Mouse (Mus musculus) embryonic facial prominence, embryonic 15.5 days (tissue): ENCODE data around the gene Treml1. TPM values are rescaled to one million over a fixed set of nuclear protein-coding genes. Genes with fewer than 3 reads are reported as not detected.
"Not testable (repeated sequence)": the region's sequence is repeated elsewhere in the genome, so short reads cannot be mapped to it uniquely, and the experiment has no call there.

ENCODE experiments used
- ATAC-seq: fragments of 200-750 bp; cut with Nextera tagmentation; 2 replicates; pipeline ENCODE4 v1.8.0; 2017; ENCODE audit warnings: low read depth, moderate TSS enrichment; ENCODE audit not compliant: insufficient number of reproducible peaks, low FRiP score, low TSS enrichment
- H3K27ac ChIP-seq: fragments of 300-500 bp; sonication (generic); replicated peaks from 2 replicates; pipeline ENCODE4 v1.5.1; 2015; ENCODE audit warnings: mild to moderate bottlenecking, inconsistent platforms
- H3K27me3 ChIP-seq: fragments of 300-500 bp; sonication (generic); 2 replicates; pipeline ENCODE4 v1.6.1; 2015; ENCODE audit warnings: inconsistent platforms
- H3K36me3 ChIP-seq: fragments of 300-500 bp; sonication (generic); 2 replicates; pipeline ENCODE4 v1.6.1; 2015; ENCODE audit warnings: mild to moderate bottlenecking, inconsistent platforms
- H3K4me1 ChIP-seq: fragments of 300-500 bp; sonication (generic); 2 replicates; pipeline ENCODE4 v1.6.1; 2015; ENCODE audit warnings: inconsistent platforms
- H3K4me2 ChIP-seq: fragments of 300-500 bp; sonication (generic); replicated peaks from 2 replicates; pipeline ENCODE4 v1.6.1; 2015; ENCODE audit warnings: mild to moderate bottlenecking, inconsistent platforms
- H3K4me3 ChIP-seq: fragments of 300-500 bp; sonication (generic); replicated peaks from 2 replicates; pipeline ENCODE4 v1.5.1; 2015; ENCODE audit warnings: mild to moderate bottlenecking, inconsistent platforms
- H3K9ac ChIP-seq: fragments of 300-500 bp; sonication (generic); 2 replicates; pipeline ENCODE4 v1.6.1; 2015; ENCODE audit warnings: inconsistent platforms
- H3K9me3 ChIP-seq: fragments of 300-500 bp; sonication (generic); replicated peaks from 2 replicates; pipeline ENCODE4 v1.6.1; 2016; ENCODE audit warnings: inconsistent platforms
- WGBS: fragments of 180-500 bp; shearing (Covaris S2); methylation state at CpG from one replicate; pipeline ENCODE4 v1.1.7; 2015; 5-methylcytosine and 5-hydroxymethylcytosine counted together
- polyA plus RNA-seq: library from polyadenylated mRNA; unstranded; fragments of >200 nt; fragmentation: Nextera tagmentation; extraction: Ambion mirVana; gene quantifications from 2 replicates; pipeline ENCODE4 v1.2.1, GENCODE M21; 2015

Gene Treml1
- 0.98 and 1.0 TPM in 2 replicates for polyA plus RNA-seq

GRCm38 (mm10) chr17:48359616-48360015 is at the start of gene Treml1:
Gene Treml1, plus strand, starts transcription at chr17:48359916.
- no peak for ATAC-seq
- no peaks in the 10 kb centered on the region for H3K4me1 ChIP-seq
- 69% methylated on average over 7 of the region's 7 CpGs for WGBS
- no peaks in the 10 kb centered on the region for H3K9me3 ChIP-seq
- H3K4me3 ChIP-seq = no peak within 1 kb of the TSS
- no peak within 1 kb of the TSS for H3K27ac ChIP-seq
- H3K4me2 ChIP-seq = no peak within 1 kb of the TSS
- H3K9ac ChIP-seq = no peak within 1 kb of the TSS
- H3K36me3 ChIP-seq = no peaks in the 10 kb centered on the region
- no peaks in the 10 kb centered on the region for H3K27me3 ChIP-seq

GRCm38 (mm10) chr17:48312124-48312523 is 47.6 kb upstream of the Treml1 start:
- Histone ChIP-seq H3K36me3 (no peaks in the 10 kb centered on the region), H3K9me3 (no peaks in the 10 kb centered on the region), H3K4me1 (no peaks in the 10 kb centered on the region), H3K27me3 (no peaks in the 10 kb centered on the region), H3K4me2 (no peak overlapping the region), H3K4me3 (no peak overlapping the region), H3K27ac (no peak overlapping the region), H3K9ac (no peak overlapping the region)
- no peak for ATAC-seq
- 76% methylated on average over 2 of the region's 2 CpGs for WGBS

GRCm38 (mm10) chr17:48315905-48316579 is 43.7 kb upstream of the Treml1 start, which contains the start of gene B430306N03Rik:
Gene B430306N03Rik, plus strand, starts transcription at chr17:48316141.
- H3K9ac ChIP-seq, ATAC-seq, H3K36me3 ChIP-seq, H3K4me1 ChIP-seq, H3K9me3 ChIP-seq, H3K27me3 ChIP-seq, H3K4me3 ChIP-seq, H3K4me2 ChIP-seq, H3K27ac ChIP-seq: not testable (repeated sequence)
- 71% methylated on average over 3 of the region's 3 CpGs for WGBS

- H3K9me3 ChIP-seq = no peaks in the 10 kb centered on the region
- no peaks in the 10 kb centered on the region for H3K4me1 ChIP-seq
- no peak overlapping the region for H3K9ac ChIP-seq
- 94% methylated on average over 1 of the region's 1 CpGs for WGBS
- no peaks in the 10 kb centered on the region for H3K27me3 ChIP-seq
- H3K4me3 ChIP-seq = no peak overlapping the region
- ATAC-seq = no peak
- no peak overlapping the region for H3K4me2 ChIP-seq
- no peak overlapping the region for H3K27ac ChIP-seq
- H3K36me3 ChIP-seq = no peaks in the 10 kb centered on the region
Observed at GRCm38 (mm10) chr17:48318686-48319085, 41.0 kb upstream of the Treml1 start.

GRCm38 (mm10) chr17:48321279-48321678 is 38.4 kb upstream of the Treml1 start:
- Histone ChIP-seq H3K9me3 (no peaks in the 10 kb centered on the region), H3K27me3 (no peaks in the 10 kb centered on the region), H3K36me3 (no peaks in the 10 kb centered on the region), H3K27ac (no peak overlapping the region), H3K4me2 (no peak overlapping the region), H3K9ac (no peak overlapping the region), H3K4me3 (no peak overlapping the region), H3K4me1 (no peaks in the 10 kb centered on the region)
- no peak for ATAC-seq
- WGBS = 90% methylated on average over 2 of the region's 2 CpGs

- no peak overlapping the region for H3K27ac ChIP-seq
- 72% methylated on average over 3 of the region's 3 CpGs for WGBS
- no peak for ATAC-seq
- H3K9me3 ChIP-seq = no peaks in the 10 kb centered on the region
- H3K4me3 ChIP-seq = no peak overlapping the region
- no peak overlapping the region for H3K9ac ChIP-seq
- H3K4me2 ChIP-seq = no peak overlapping the region
- H3K4me1 ChIP-seq = no peaks in the 10 kb centered on the region
- no peaks in the 10 kb centered on the region for H3K36me3 ChIP-seq
- H3K27me3 ChIP-seq = no peaks in the 10 kb centered on the region
Observed at GRCm38 (mm10) chr17:48323236-48323635, 36.5 kb upstream of the Treml1 start.

- Histone ChIP-seq H3K36me3 (no peaks in the 10 kb centered on the region), H3K4me3 (no peak overlapping the region), H3K9ac (no peak overlapping the region), H3K4me1 (no peaks in the 10 kb centered on the region), H3K27me3 (no peaks in the 10 kb centered on the region), H3K4me2 (no peak overlapping the region), H3K9me3 (no peaks in the 10 kb centered on the region), H3K27ac (no peak overlapping the region)
- WGBS = 86% methylated on average over 5 of the region's 5 CpGs
- no peak for ATAC-seq
Observed at GRCm38 (mm10) chr17:48324258-48324657, 35.5 kb upstream of the Treml1 start.

GRCm38 (mm10) chr17:48325093-48325492 is 34.6 kb upstream of the Treml1 start:
- no peak for ATAC-seq
- H3K9me3 ChIP-seq = no peaks in the 10 kb centered on the region
- H3K4me2 ChIP-seq = no peak overlapping the region
- no peaks in the 10 kb centered on the region for H3K4me1 ChIP-seq
- 90% methylated on average over 6 of the region's 6 CpGs for WGBS
- H3K27ac ChIP-seq = no peak overlapping the region
- no peak overlapping the region for H3K4me3 ChIP-seq
- H3K9ac ChIP-seq = no peak overlapping the region
- no peaks in the 10 kb centered on the region for H3K36me3 ChIP-seq
- no peaks in the 10 kb centered on the region for H3K27me3 ChIP-seq

- no peaks in the 10 kb centered on the region for H3K9me3 ChIP-seq
- no peaks in the 10 kb centered on the region for H3K4me1 ChIP-seq
- 91% methylated on average over 11 of the region's 11 CpGs for WGBS
- ATAC-seq = no peak
- H3K27ac ChIP-seq = no peak overlapping the region
- no peak overlapping the region for H3K4me3 ChIP-seq
- H3K36me3 ChIP-seq = no peaks in the 10 kb centered on the region
- no peaks in the 10 kb centered on the region for H3K27me3 ChIP-seq
- H3K9ac ChIP-seq = no peak overlapping the region
- H3K4me2 ChIP-seq = no peak overlapping the region
Observed at GRCm38 (mm10) chr17:48325638-48326037, 34.1 kb upstream of the Treml1 start.

GRCm38 (mm10) chr17:48326656-48327055 is 33.1 kb upstream of the Treml1 start:
- 33% methylated on average over 4 of the region's 4 CpGs for WGBS
- Histone ChIP-seq H3K27ac (peak overlapping the region; percentile 75), H3K4me3 (no peak overlapping the region), H3K27me3 (no peaks in the 10 kb centered on the region), H3K36me3 (no peaks in the 10 kb centered on the region), H3K9ac (no peak overlapping the region), H3K4me1 (no peaks in the 10 kb centered on the region), H3K4me2 (no peak overlapping the region), H3K9me3 (no peaks in the 10 kb centered on the region)
- no peak for ATAC-seq

GRCm38 (mm10) chr17:48332524-48332923 is 27.2 kb upstream of the Treml1 start:
- Histone ChIP-seq H3K4me1 (no peaks in the 10 kb centered on the region), H3K4me3 (no peak overlapping the region), H3K27ac (no peak overlapping the region), H3K9me3 (no peaks in the 10 kb centered on the region), H3K9ac (no peak overlapping the region), H3K27me3 (no peaks in the 10 kb centered on the region), H3K4me2 (no peak overlapping the region), H3K36me3 (no peaks in the 10 kb centered on the region)
- ATAC-seq = no peak
- 74% methylated on average over 2 of the region's 2 CpGs for WGBS

- Histone ChIP-seq H3K4me1 (no peaks in the 10 kb centered on the region), H3K36me3 (no peaks in the 10 kb centered on the region), H3K27me3 (no peaks in the 10 kb centered on the region), H3K9me3 (no peaks in the 10 kb centered on the region), H3K9ac (no peak overlapping the region), H3K27ac (no peak overlapping the region), H3K4me3 (no peak overlapping the region), H3K4me2 (no peak overlapping the region)
- WGBS = 85% methylated on average over 4 of the region's 4 CpGs
- no peak for ATAC-seq
Observed at GRCm38 (mm10) chr17:48334186-48334585, 25.5 kb upstream of the Treml1 start.
